26 mouse cellular contexts compared by ENCODE assay signal in the genomic region with DNA sequence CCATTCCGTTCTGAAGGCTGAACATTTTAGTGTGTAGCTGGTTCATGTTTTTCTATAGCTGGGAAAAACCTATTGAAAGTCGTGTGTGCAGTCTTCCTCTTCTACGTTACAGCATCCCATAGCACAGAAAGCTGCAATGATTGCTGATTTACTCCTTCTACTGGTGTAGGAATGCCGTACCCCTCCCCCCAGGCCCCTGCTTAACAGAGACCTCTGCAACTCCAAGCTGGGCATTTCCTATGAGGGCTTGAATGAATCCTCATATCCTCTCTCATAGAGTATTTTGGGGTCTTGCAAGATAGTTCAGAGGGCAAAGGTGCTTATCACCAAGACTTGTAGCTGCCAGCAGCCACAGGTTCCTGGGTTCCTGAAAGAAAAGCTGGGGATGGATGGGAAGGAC.
DNase-seq lines count a peak whose midpoint lies in the region; ATAC-seq and TF ChIP-seq lines count a peak whose summit lies in the region.
"Had no signal": no experiment of that assay in that cellular context is flagged by ENCODE, and none has a peak within 500 bp of the region (broad histone marks: within the 10 kb centered on the region; RNA-seq: fewer than 3 reads in every experiment).

No protein-coding gene starts in this region.

- H3K4me1 ChIP-seq in forebrain, embryonic 10.5 days = peaks cover 37% of the 10 kb centered on the region
- H3K4me1 ChIP-seq in forebrain, embryonic 15.5 days = peaks cover 12% of the 10 kb centered on the region; the same call in 1 of the 2 replicates
- peaks cover 13 to 25% of the 10 kb centered on the region in 2 experiments for H3K4me1 ChIP-seq in ES-E14 (ENCODE audit: control insufficient read depth in 2 of 2, insufficient read depth in 2 of 2, low read length in 2 of 2, poor library complexity in 1 of 2)
- H3K4me1 ChIP-seq: intestine, embryonic 15.5 days had no signal

- 18% methylated on average over 4 of the region's 4 CpGs for WGBS in forebrain, embryonic 10.5 days
- WGBS in forebrain, embryonic 15.5 days = 30% methylated on average over 4 of the region's 4 CpGs

- H3K36me3 ChIP-seq in forebrain, embryonic 10.5 days (replicated peaks) = no peaks in the 10 kb centered on the region
- no peaks in the 10 kb centered on the region for H3K36me3 ChIP-seq in forebrain, embryonic 15.5 days
- H3K36me3 ChIP-seq in ES-E14 (ENCODE audit: control insufficient read depth, insufficient read depth, low read length, poor library complexity, severe bottlenecking) = no peaks in the 10 kb centered on the region
- H3K36me3 ChIP-seq: heart, embryonic 12.5 days; heart, embryonic 15.5 days; hindbrain, embryonic 10.5 days; hindbrain, embryonic 13.5 days; intestine, embryonic 15.5 days had no signal

- H3K27me3 ChIP-seq in forebrain, embryonic 10.5 days (ENCODE audit: poor library complexity, severe bottlenecking) = no peaks in the 10 kb centered on the region; the same call in 1 of the 2 replicates
- no peaks in the 10 kb centered on the region for H3K27me3 ChIP-seq in forebrain, embryonic 15.5 days
- H3K27me3 ChIP-seq: CH12.LX; heart, embryonic 12.5 days; hindbrain, embryonic 13.5 days; intestine, embryonic 15.5 days had no signal

- ATAC-seq in forebrain, embryonic 15.5 days (replicated peaks) = no peak
- ATAC-seq: forebrain, embryonic 14.5 days; hindbrain, embryonic 16.5 days; intestine, embryonic 15.5 days had no signal

- H3K27ac ChIP-seq in forebrain, embryonic 10.5 days = peak overlapping the region; percentile 44; the same call in 1 of the 2 replicates
- no peak overlapping the region for H3K27ac ChIP-seq in forebrain, embryonic 15.5 days (replicated peaks)
- H3K27ac ChIP-seq in ES-E14 (ENCODE audit: insufficient read depth, low read depth, low read length, poor library complexity, severe bottlenecking) = peak overlapping the region; percentile 77
- H3K27ac ChIP-seq: heart, embryonic 15.5 days; hindbrain, embryonic 10.5 days; hindbrain, embryonic 13.5 days; intestine, embryonic 15.5 days had no signal

- no peak overlapping the region for H3K9ac ChIP-seq in forebrain, embryonic 15.5 days (replicated peaks)
- H3K9ac ChIP-seq in ES-E14 (ENCODE audit: insufficient read depth, low read depth, low read length, poor library complexity, severe bottlenecking) = no peak overlapping the region
- H3K9ac ChIP-seq: heart, embryonic 12.5 days; heart, embryonic 15.5 days; hindbrain, embryonic 13.5 days; intestine, embryonic 15.5 days had no signal

- in situ Hi-C loops in ES-E14 (cut with MboI; ENCODE audit: low sequenced_read_pairs in 2 of 2, unreplicated experiment in 2 of 2) = no loop called here

- no peak overlapping the region for H3K4me3 ChIP-seq in forebrain, embryonic 10.5 days
- no peak overlapping the region for H3K4me3 ChIP-seq in forebrain, embryonic 15.5 days
- no peak overlapping the region for H3K4me3 ChIP-seq in ES-E14 (ENCODE audit: insufficient read depth in 1 of 2, low read depth in 1 of 2, low read length in 2 of 2, poor library complexity in 1 of 2, severe bottlenecking in 1 of 2)
- H3K4me3 ChIP-seq: heart, embryonic 12.5 days; heart, embryonic 15.5 days; hindbrain, embryonic 10.5 days; hindbrain, embryonic 13.5 days; intestine, embryonic 15.5 days had no signal

- H3K9me3 ChIP-seq in forebrain, embryonic 10.5 days = no peaks in the 10 kb centered on the region
- H3K9me3 ChIP-seq in forebrain, embryonic 15.5 days = no peaks in the 10 kb centered on the region
- no peaks in the 10 kb centered on the region for H3K9me3 ChIP-seq in ES-E14 (ENCODE audit: control insufficient read depth, insufficient read depth, low read depth, low read length)
- H3K9me3 ChIP-seq: heart, embryonic 12.5 days; heart, embryonic 15.5 days; hindbrain, embryonic 10.5 days; hindbrain, embryonic 13.5 days; intestine, embryonic 15.5 days had no signal

- H3K4me2 ChIP-seq in forebrain, embryonic 15.5 days (replicated peaks) = no peak overlapping the region
- H3K4me2 ChIP-seq: heart, embryonic 15.5 days; hindbrain, embryonic 13.5 days; intestine, embryonic 15.5 days had no signal

- DNase-seq in forebrain, embryonic 10.5 days (ENCODE audit: extremely low spot score, low spot score) = no peak
- DNase-seq in ES-E14 (ENCODE audit: low read depth, low spot score) = no peak
- peak; percentile 35 for DNase-seq in ZHBTc4 (ENCODE audit: low read depth, low spot score)
- no peak for DNase-seq in cerebellum, postnatal 25 days
- no peak for DNase-seq in retina, embryonic 14.5 days (ENCODE audit: low spot score)
- DNase-seq: adrenal gland, adult 8-10 months; adrenal gland, postnatal 25 days; B cell, adult 2 months; cerebellum, adult 11-12 months; cerebellum, adult 8-10 months; cerebellum, postnatal 10 days; gastrocnemius, postnatal 25 days; heart, adult 18-20 months; heart, postnatal 10 days; heart, postnatal 36 days; kidney, adult 11 months; kidney, adult 8-10 months had no signal

TF ChIP-seq in ES-E14, 5 proteins besides CTCF, POLR2A, EP300 and RAD21:
- TF ChIP-seq ZC3H11A (IDR thresholded peaks at IDR 0.05; ENCODE audit: borderline replicate concordance, low read depth, low read length) = no peak
- TF ChIP-seq MAFK (IDR thresholded peaks at IDR 0.05; ENCODE audit: insufficient read depth, low read depth, low read length) = no peak
- no peak for TF ChIP-seq HCFC1 (IDR thresholded peaks at IDR 0.05; ENCODE audit: borderline replicate concordance, insufficient read depth, low read length)
- no peak for TF ChIP-seq ZNF384 (IDR thresholded peaks at IDR 0.05; ENCODE audit: low read depth, low read length)
- TF ChIP-seq CHD2 (IDR thresholded peaks at IDR 0.05; ENCODE audit: low read depth, low read length) = no peak
